Mouse (Mus musculus) frontal cortex, postnatal 10 days (tissue): Measurements from ENCODE around the gene Cfap99.

ENCODE experiments used
- DNase-seq, 2 experiments: peaks; one replicate each; pipeline ENCODE4 v3.0.0; 2022; ENCODE audit warnings: low spot score in 2 of 2, mixed read lengths in 1 of 2

Cfap99 gene

DNA sequence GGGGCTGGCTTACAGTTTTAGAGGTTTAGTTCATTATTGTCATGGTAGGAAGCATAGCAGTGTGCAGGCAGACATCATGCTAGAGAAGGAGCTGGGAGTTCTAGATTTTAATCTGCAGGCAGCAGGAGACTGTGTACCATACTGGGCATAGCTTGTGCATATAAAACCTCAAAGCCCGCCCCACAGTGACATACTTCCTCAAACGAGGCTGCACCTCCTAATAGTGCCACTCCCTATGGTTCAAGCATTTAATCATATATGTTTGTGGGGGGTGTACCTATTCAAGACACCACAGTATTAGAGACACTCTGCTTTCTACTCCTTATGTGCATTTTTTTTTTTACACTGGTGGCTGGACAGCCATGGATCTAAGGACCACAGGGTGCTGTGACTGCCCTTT, 41.7 kb downstream of the Cfap99 start:
- no peak for DNase-seq

DNA sequence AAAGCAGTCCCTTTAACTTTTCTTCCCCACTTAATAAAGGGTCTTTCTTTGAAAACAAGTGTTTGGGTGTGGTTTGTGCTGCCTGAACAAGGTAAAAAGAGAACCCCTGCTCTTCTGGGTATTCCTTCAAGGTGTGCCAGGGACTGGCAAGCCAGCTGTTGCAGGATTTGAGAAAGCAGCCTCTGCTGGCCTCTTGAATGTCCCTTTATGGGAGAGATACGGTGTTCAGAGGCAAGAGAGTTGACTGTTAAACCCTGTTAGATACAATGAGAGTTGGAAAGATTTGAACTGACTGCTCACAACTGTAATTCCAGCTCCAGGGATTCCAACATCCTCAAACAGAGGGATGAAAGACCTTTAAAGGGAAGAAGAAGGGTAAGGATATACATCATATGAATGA, 45.7 kb downstream of the Cfap99 start:
- no peak for DNase-seq

DNA sequence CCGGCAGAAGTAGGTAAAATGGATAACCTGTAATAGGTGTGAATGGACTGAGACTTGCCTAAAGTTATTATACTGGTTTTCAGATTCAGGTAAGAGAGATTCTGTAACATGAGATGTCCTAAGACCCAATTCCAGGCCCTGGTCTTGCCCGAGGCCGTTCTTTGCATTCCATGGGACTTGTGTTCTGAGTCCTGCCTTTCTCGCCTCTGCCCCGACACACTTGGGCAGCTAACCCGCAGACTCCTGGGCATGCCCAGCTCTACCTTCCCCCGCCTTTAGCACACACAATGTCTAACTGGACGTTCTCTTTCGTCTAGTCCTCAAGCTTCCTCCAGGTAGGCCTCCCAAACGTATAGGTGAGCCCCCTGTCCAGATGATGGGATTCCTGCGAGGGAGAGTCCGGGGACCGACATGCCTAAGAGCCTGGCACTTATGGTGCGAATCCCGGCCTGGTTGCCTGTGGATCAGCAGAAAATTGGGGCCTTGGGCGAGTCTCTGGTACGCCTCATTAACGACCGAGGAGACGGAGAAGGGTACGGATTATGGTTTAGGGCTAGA, 47.2 kb downstream of the Cfap99 start:
- no peak for DNase-seq

DNA sequence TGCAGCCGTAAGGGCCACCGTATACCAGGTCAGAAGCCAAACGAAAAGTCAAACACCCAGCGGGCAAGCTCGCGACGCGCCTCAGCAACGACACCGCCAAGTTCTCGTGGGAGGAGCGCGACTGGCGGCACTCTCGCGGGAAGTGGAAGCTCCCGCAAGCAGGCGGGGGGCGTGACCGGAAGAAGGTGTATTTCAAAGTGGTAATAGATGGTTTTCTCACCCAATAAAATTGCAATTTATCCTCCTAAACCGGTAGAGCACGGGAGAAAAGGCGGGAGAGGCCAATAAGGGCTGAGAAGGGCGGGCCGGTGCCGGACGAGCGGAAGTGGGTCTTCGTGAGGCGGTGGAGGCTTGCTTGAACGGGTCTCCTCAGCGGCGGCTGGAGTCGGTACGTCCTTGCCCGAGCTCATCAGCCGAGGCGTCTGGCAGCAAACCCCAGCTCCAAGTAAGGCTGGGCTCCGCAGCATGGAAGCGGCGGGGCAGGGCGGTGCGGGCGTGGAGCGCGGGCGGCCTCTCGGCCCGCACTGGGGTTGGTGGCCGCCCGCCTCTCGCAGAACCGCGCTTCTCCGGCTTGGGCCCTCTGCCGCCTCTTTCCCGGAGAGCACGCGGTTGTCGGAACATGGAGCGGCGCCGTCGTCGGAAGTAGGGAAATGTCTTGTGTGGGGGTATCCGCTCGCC, 47.8 kb downstream of the Cfap99 start, which contains the start of gene Rnf4:
Rnf4 (plus strand) TSS at position 193 of the 678 bp plus-strand sequence.
- peak; percentile 97 to 98 for DNase-seq

DNA sequence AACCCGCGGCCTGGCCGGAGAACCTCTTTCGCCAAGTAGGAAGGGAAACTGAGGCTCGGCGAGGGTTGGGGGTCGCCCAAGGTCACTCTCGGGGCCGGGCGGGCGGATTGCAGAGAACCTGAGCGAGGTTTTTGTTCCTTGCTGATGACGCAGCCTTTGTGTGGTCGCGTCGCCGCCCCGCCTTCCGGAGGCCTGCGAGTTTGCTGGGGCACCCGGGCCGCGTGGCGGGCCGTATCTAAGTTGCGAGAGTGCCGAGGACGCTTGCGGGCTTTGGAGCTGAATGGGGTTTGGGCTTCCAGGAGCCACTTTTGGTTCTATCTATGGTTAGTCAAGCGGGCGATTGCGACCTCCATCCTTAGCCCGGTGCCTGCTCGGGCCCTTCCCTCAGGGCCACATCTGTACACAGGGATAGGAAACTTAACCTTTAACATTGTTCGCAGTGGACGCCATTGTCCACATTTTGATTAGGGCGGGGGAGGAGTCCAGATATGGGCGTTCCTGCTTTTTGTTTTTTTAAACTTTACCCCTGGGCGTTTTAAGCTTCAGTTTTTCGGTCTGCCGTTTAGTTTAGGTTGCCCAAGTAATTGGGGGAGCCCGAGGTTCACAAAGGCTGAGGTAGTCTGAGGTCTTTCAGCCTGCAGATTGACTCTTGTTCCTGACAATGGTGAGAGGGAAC, 48.5 kb downstream of the Cfap99 start:
- peak; percentile 44 to 52 for DNase-seq

DNA sequence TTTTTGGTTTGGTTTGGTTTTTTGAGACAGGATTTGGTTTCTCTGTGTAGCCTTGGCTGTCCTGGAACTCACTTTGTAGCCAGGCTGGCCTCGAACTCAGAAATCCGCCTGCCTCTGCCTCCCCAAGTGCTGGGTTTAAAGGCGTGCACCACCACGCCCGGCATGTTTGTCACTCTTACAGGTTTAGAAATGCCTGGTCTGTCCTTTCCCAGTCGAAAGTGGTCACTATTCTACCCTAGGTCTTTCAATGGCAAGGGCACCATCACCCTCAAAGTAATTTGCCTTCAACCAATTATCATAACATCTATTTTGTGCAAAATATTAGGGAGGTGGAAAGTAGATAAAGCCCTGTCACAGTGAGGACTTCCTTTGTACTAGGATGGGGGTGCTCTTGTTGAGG, 51.8 kb downstream of the Cfap99 start:
- no peak for DNase-seq

DNA sequence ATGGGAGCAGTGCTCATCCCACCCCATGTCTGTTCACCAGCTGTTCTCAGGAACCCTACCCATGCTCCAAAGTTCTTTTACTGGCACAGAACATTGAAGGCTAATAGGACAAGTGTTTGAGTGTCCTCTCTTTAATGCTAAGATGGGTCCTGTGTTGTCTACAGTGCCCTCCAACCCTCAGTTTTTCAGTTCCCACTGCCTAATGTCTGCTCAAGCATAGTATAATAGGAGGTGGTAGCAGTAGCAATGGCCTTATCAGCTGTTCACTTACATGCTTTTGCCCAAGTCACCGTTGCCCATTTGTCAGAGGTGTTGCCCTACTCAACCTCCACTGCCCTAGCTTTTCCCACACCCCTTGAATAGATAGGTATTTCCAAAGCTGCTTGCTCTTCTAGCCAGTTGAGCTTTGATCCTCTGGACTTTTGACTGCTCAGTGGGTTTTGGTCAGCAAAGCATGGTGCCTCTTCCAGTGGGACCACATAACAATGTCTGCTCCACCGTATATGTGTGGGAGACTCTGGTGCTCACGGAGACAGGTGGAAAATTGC, 63.8 kb downstream of the Cfap99 start:
- no peak for DNase-seq

DNA sequence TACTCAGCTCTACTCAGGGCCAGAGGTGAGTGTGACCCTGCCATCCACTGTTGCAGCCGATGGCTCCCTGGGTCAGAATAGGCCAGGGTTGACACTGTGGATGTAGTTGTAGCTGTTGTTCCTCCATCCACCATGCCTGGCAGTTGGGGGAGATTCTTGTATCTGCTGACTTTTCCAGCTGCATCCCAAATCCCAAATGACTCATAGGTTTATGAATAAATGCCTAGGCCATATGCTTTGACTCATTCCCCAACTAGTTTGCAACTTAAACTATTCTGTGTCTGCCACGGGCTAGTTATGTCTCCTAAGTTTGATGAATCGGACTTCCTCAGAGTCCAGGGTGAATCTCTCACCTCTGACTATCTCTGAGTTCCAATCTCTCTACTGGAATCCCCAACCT, 71.9 kb downstream of the Cfap99 start:
- no peak for DNase-seq

DNA sequence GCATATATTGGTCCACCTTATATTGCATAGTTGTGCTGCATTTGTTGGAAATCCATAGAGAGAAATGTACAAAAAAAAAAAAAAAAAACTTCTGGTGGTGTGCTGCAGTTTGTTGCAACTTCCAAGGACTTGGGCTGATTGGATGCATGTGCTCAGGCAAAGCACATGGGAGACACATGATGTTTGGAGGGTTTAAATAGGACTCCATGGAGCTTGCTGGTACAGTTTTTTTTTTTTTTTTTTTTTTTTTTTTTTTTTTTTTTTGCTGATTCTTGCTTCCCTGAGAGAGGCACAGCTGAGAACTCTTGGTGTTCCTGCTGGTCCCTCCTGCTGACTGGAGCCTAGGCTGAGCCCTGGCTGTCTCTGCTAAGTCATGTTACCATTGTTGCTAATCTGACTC, 74.7 kb downstream of the Cfap99 start:
- no peak for DNase-seq

DNA sequence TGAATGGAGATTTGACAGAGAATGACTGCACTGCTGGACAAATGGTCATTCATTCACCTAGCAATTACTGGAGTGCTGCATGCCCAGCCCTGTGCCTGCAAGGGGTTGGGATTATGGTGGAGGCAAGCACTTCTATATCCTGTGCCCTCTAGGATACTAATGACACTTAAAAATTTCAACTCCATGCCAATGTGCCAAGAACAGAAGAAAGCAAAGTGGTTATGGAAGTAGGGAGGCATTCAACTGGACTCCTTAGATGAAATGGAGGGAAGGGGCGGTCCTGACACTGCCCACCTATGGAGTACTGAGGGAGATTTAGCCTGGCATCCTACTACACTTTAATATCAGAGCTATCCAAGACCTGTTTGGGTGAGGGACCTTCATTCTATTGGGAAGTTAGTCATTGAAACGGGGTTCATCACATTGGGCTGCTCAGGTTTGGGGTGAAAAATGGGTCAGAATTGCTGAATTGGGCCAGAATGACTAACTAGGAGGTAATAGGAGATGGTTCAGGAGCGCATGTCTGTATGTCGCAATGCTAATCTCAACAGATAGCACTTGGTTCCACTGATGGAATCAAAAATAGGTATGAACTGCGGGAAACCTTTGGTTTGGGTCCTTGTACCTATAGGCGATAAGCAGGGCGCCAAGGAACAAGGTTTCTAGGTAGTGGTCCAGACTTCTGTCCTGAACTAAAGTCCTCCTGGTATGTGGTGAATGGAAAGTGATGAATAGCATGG, 80.3 kb downstream of the Cfap99 start:
- DNase-seq: peak in 1 of 2 experiments; percentile 6

DNA sequence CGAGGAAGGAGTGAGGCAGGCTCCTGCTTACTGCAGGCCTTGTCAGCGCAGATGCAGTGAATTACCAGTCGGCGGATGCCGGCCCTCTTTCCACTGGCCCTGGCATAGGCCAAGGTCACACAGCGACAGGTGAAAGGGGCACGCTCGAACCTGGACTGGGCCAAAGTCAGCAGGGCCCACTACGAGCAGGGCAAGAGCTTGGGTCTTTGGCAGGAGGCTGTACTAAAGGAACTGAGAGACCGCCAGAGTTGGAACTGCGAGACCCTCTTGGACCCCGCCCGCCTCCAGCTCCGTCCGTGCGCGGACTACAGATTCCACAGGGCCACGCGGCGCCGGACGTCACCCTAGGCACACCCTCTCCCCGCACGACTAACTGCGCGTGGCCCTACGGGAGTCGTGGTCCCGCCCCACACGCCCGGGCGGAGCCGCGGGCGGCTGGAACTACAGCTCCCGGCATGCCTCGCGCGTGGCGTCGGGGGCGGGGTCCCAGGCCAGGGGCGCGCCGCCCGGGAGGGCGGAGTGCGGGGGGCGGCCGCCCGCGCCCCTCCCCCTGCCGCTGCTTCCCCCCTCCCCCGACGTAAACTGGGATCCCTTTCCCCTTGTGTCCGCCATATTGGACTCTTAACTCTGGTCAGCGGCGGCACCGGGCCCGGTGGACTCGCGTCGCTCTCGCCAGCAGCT, 81.1 kb downstream of the Cfap99 start, which contains the start of gene Fam193a:
Fam193a (plus strand) TSS at position 593 of the 681 bp plus-strand sequence.
- DNase-seq: peak; percentile 97

DNA sequence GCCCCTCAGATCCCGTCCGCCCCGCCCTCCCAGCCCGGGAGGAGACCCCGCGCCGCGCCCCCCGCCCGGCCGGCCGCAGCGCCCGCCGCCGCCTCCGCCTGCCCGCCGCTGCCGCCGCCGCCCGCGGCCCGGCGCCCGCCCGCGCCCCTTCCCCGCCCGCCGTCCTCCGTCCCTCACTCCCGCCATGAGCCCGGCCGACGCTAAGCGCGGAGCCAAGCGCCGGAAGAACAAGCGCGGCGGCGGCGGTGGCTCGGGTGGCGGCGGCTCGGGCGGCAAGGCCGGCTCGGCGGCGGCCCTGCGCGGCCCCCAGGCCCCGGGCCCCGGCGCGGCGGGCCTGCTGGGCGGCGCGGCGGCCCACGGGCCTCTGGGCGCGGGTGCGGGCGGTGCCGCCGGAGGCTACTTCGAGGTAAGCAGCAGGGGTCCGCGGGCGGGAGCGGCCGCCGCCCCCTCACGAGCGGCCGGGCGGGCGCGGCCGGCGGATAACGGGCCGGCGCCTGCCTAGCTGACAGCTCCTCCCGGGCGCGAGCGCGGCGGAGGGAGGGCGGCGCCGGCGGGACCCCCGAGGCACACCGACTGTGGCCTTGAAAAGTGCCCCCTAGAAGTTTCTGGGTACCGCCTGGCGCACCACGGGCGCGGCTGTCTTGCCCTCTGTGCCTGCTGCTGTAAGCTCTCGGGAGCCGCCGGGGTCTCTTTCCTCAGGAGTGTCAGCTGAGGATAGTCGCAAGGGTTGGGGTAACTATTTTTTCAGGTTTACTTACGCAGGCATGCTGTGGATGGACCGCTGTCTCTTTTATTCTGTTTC, 81.8 kb downstream of the Cfap99 start:
- DNase-seq: peak; percentile 33 to 43

DNA sequence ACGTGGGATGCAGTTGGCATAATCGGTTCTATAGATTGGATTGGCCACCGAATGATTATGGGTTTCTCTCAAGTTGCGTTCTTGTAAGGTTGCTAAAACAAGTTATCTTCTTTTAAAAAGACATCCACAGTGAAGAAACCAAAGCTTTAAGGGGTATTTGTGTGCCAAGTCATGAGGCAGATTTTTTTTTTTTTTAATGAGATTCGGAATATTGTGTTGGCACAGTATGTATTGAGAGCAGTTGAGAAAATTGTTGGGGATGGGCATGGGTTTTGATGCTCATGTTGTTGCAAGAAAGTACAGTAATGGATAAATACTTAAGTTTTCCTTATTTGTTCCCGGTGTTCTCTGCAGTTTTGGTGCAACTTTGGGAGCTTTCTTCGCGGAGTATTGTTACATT, 82.4 kb downstream of the Cfap99 start:
- no peak for DNase-seq

DNA sequence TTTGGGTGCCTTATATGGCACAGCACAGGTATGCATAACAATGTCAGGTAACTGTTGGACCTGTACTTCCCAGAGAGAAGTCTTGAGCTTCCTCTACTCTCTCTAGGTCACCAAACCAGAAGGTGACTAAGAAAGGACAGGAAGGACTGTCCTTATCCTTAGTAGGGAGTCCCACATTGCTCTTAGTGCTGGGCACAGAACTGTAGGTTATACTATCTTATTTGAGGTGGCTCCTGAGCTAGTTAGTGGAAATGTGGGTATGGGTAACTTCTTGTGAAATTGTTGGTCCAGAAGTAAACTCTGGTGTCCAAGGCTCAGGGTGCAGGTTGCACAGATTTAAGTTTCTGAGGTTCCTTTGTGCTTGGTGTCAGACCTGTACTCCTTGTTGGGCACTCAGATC, 83.7 kb downstream of the Cfap99 start:
- no peak for DNase-seq

DNA sequence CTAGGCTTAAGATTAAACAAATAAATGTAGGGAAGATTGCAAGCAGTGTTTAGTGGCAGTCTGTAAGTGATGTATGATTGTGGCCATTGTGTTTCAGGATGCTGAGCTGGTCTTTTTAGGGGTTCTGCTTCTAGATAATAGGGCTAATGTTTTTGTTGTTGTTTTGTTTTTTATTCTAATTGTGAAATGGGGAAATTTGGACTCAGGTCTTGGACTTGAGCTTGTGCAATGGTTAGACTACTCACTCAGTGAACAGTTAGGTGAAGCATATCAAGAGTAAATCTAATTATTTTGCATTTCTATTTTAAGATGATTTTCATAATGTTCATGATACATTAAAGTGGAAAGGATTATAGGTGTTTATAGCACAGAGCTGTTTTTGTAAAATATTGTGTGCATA, 84.1 kb downstream of the Cfap99 start:
- no peak for DNase-seq
